Mouse (Mus musculus) megakaryocyte, embryonic 14.5 days (primary cell): ENCODE results near the gene Gm8005. TPM values are rescaled to one million over a fixed set of nuclear protein-coding genes. Genes with fewer than 3 reads are reported as not detected.
"Not testable (repeated sequence)": the region's sequence is repeated elsewhere in the genome, so short reads cannot be mapped to it uniquely, and the experiment has no call there.

ENCODE experiments used
- H3K27me3 ChIP-seq: replicated peaks from 2 replicates; pipeline ENCODE3; 2012; ENCODE audit warnings: inconsistent platforms
- H3K36me3 ChIP-seq: replicated peaks from 2 replicates; pipeline ENCODE3; 2012; ENCODE audit warnings: low read length, inconsistent platforms, mixed read lengths
- H3K4me1 ChIP-seq: 2 replicates; pipeline ENCODE4 v1.6.1; 2012; ENCODE audit warnings: inconsistent platforms
- H3K4me3 ChIP-seq: replicated peaks from 2 replicates; pipeline ENCODE3; 2012; ENCODE audit warnings: moderate library complexity, mild to moderate bottlenecking, inconsistent platforms
- H3K9me3 ChIP-seq: 2 replicates; pipeline ENCODE4 v1.6.1; 2012; ENCODE audit warnings: inconsistent platforms
- polyA plus RNA-seq: library from polyadenylated mRNA; stranded (reverse); fragments of >175 nt; gene quantifications from 2 replicates; pipeline ENCODE4 v1.2.3, GENCODE M21; 2012; ENCODE audit warnings: low replicate concordance; ENCODE audit not compliant: insufficient read depth

The Gm8005 gene
- polyA plus RNA-seq: not detected in 2 replicates

GRCm38 (mm10) chr14:42439573-42439972 is at the start of gene Gm8005:
Gene Gm8005 (minus strand): TSS chr14:42439673.
- not testable (repeated sequence) for H3K4me3 ChIP-seq, H3K36me3 ChIP-seq, H3K9me3 ChIP-seq, H3K27me3 ChIP-seq, H3K4me1 ChIP-seq

- not testable (repeated sequence) for H3K9me3 ChIP-seq, H3K4me1 ChIP-seq, H3K27me3 ChIP-seq, H3K4me3 ChIP-seq, H3K36me3 ChIP-seq
These were observed 24.1 kb upstream of the Gm8005 start, which contains the start of gene Gm8011 for GRCm38 (mm10) chr14:42463581-42463980. Gene Gm8011 (plus strand): TSS chr14:42463881.

Other genes starting within 250 kb of the Gm8005 start
- gene Gm3573, start 248.9 kb downstream of the Gm8005 start, polyA plus RNA-seq: not detected in 2 replicates
- gene Gm17026, start 179.6 kb downstream of the Gm8005 start, polyA plus RNA-seq: not detected in 2 replicates
- gene Gm9611, start 142.3 kb downstream of the Gm8005 start, polyA plus RNA-seq: not detected in 2 replicates
- not detected in 2 replicates for gene Gm7995, start 129.5 kb downstream of the Gm8005 start, polyA plus RNA-seq
- not detected in 2 replicates for gene Gm8011, start 24.2 kb upstream of the Gm8005 start, polyA plus RNA-seq
- gene Gm8020, start 62.7 kb upstream of the Gm8005 start, polyA plus RNA-seq: not detected in 2 replicates
- gene Gm8024, start 84.6 kb upstream of the Gm8005 start, polyA plus RNA-seq: not detected in 2 replicates
- not detected in 2 replicates for gene Gm17124, start 160.2 kb upstream of the Gm8005 start, polyA plus RNA-seq
- not detected in 2 replicates for gene Gm3633, start 202.2 kb upstream of the Gm8005 start, polyA plus RNA-seq
- not detected in 2 replicates for gene Gm10378, start 216.3 kb upstream of the Gm8005 start, polyA plus RNA-seq